Mouse (Mus musculus) urinary bladder, postnatal 4 days (tissue): Measurements from ENCODE around the gene Vps41.

Experiments
- DNase-seq, 2 experiments: peaks; one replicate each; pipeline ENCODE4 v3.0.0; 2021 to 2022; ENCODE audit warnings: low spot score in 2 of 2

The Vps41 gene

GRCm38 (mm10) chr13:18717185-18717584 is at the start of gene Vps41:
TSS of gene Vps41 (plus strand) at chr13:18717286.
- DNase-seq: peak; percentile 54 to 68

GRCm38 (mm10) chr13:18698518-18699065 is 18.5 kb upstream of the Vps41 start:
- no peak for DNase-seq

GRCm38 (mm10) chr13:18711685-18712084 is 5.4 kb upstream of the Vps41 start:
- no peak for DNase-seq

GRCm38 (mm10) chr13:18716707-18717106 is 379 bp upstream of the Vps41 start:
- no peak for DNase-seq

- no peak for DNase-seq
These were observed 1.4 kb downstream of the Vps41 start for GRCm38 (mm10) chr13:18718461-18718860.

- DNase-seq: no peak
These were observed 13.6 kb downstream of the Vps41 start for GRCm38 (mm10) chr13:18730666-18731065.

- no peak for DNase-seq
These were observed 19.5 kb downstream of the Vps41 start for GRCm38 (mm10) chr13:18736590-18736989.

- no peak for DNase-seq
These were observed 26.6 kb downstream of the Vps41 start for GRCm38 (mm10) chr13:18743575-18744265.

- DNase-seq: no peak
These were observed 27.2 kb downstream of the Vps41 start for GRCm38 (mm10) chr13:18744266-18744652.

GRCm38 (mm10) chr13:18757958-18758357 is 40.9 kb downstream of the Vps41 start:
- no peak for DNase-seq

- no peak for DNase-seq
These were observed 42.4 kb downstream of the Vps41 start for GRCm38 (mm10) chr13:18759361-18760056.

- no peak for DNase-seq
These were observed 44.4 kb downstream of the Vps41 start for GRCm38 (mm10) chr13:18761452-18761851.

GRCm38 (mm10) chr13:18767893-18768292 is 50.8 kb downstream of the Vps41 start:
- DNase-seq: no peak

GRCm38 (mm10) chr13:18768495-18768894 is 51.4 kb downstream of the Vps41 start:
- no peak for DNase-seq

GRCm38 (mm10) chr13:18773437-18774198 is 56.5 kb downstream of the Vps41 start:
- DNase-seq: no peak

GRCm38 (mm10) chr13:18781250-18781649 is 64.2 kb downstream of the Vps41 start:
- DNase-seq: no peak

- no peak for DNase-seq
These were observed 68.6 kb downstream of the Vps41 start for GRCm38 (mm10) chr13:18785702-18786101.

- no peak for DNase-seq
These were observed 71.0 kb downstream of the Vps41 start for GRCm38 (mm10) chr13:18788040-18788439.

- no peak for DNase-seq
These were observed 71.6 kb downstream of the Vps41 start for GRCm38 (mm10) chr13:18788689-18789088.

- DNase-seq: no peak
These were observed 72.6 kb downstream of the Vps41 start for GRCm38 (mm10) chr13:18789662-18790061.

- no peak for DNase-seq
These were observed 73.0 kb downstream of the Vps41 start for GRCm38 (mm10) chr13:18790086-18790485.

GRCm38 (mm10) chr13:18791314-18791713 is 74.2 kb downstream of the Vps41 start:
- DNase-seq: no peak
